Mouse (Mus musculus) right cerebral cortex, postnatal 36 days (tissue): ENCODE data around the gene Try5.
"Not testable (repeated sequence)": the region's sequence is repeated elsewhere in the genome, so short reads cannot be mapped to it uniquely, and the experiment has no call there.

ENCODE experiments used
- DNase-seq, 2 experiments: peaks; one replicate each; pipeline ENCODE4 v3.0.0; 2022; ENCODE audit warnings: low spot score in 2 of 2, mixed read lengths in 1 of 2

Try5 gene

GRCm38 (mm10) chr6:41316741-41317140 lies at the start of gene Try5:
Gene Try5, minus strand, starts transcription at chr6:41316841.
- not testable (repeated sequence) for DNase-seq

DNA sequence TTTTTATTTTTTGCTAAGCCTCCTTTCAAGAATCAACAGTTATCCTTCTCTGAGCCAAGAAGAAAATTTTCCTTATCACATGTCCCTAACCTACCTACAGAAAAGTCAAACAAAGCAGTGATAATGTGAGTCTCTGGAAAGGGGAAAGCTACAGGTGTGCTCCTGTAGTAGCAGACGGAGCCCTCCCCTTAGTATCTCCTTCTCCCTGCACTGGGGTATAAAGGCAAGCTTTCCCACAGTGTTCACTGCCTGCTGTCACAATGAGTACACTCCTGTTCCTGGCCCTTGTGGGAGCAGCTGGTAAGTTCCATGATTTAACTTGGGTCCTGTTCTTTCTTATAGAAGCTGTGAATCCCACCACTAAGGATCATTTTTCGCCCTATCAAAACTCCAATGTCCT lies 37.3 kb upstream of the Try5 start, which contains the start of gene Try10:
Try10 (plus strand) TSS at position 174 of the 400 bp plus-strand sequence.
- no peak for DNase-seq

DNA sequence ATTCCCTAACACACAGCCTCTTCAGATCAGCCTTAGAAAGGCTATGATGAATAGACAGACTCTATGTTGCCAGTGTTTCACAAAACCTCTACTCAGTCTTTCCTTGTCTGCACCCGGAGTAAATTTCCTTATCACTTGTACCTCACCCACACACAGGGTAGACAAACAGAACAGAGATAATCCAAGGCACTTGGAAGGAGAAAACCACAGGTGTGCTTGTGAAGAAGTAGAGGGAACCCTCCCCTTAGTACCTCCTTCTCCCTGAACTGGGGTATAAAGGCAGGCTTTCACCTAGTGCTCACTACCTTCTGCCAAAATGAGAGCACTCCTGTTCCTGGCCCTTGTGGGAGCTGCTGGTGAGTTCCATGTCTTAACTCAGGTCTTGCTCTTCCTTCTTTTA lies 14.7 kb downstream of the Try5 start, which contains the start of gene Try4:
Try4 (plus strand) TSS at position 301 of the 400 bp plus-strand sequence.
- DNase-seq: no peak

- no peak for DNase-seq
Measured at GRCm38 (mm10) chr6:41298255-41298654, 18.4 kb downstream of the Try5 start.

DNA sequence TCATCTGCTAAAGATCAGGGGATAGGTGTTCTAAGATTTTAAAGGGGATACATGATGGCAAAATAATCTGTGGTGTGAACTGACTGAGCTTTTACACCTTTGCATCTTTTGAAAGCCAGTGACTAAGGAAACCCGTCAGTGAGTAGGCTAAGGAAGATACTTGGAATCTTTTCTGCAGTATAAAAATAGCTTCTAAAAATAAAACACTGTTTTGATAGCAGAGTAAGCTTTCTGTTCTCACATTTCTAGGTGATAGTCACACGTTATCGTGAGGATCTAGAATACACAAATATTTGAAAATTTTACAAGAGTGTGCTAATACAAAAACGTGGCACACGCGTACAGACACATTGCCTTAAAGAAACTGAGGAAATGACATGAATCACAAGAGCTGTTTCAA lies 50.5 kb downstream of the Try5 start:
- DNase-seq: no peak

- DNase-seq: no peak
Measured at GRCm38 (mm10) chr6:41262796-41263195, 53.8 kb downstream of the Try5 start.
